Mouse (Mus musculus) C3H10T1/2 (cell line): ENCODE results near the gene Gm10801. TPM values are rescaled to one million over a fixed set of nuclear protein-coding genes. Genes with fewer than 3 reads are reported as not detected.

Source experiments
- polyA plus RNA-seq, 2 experiments: library from polyadenylated mRNA; unstranded; fragments of >200 nt; fragmentation: generic; extraction: Trizol; gene quantifications; one replicate each; pipeline ENCODE4 v1.2.1; 2012; ENCODE audit warnings: missing spikeins in 2 of 2

Gm10801 gene
- 1 to 10 TPM in 1 of 2 experiments, not detected in 1; 1.2 TPM for polyA plus RNA-seq

DNA sequence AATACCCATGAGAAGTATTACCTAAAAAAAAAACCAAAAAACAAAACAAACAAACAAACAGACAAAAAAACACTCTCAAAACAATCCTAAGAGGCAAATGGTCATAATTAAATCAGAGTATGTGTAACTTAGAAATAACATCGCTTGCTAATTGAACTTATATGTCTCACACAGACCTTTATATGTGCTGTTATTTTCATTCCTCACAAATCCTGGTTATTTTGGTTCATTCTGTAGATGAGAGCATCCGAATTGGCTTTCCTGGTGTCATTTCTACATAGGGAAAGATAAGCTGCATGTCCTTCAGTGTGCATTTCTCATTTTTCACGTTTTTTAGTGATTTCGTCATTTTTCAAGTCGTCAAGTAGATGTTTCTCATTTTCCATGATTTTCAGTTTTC is at the start of gene Gm10801:
TSS of gene Gm10801 (plus strand) at position 301 of the 400 bp plus-strand sequence.

DNA sequence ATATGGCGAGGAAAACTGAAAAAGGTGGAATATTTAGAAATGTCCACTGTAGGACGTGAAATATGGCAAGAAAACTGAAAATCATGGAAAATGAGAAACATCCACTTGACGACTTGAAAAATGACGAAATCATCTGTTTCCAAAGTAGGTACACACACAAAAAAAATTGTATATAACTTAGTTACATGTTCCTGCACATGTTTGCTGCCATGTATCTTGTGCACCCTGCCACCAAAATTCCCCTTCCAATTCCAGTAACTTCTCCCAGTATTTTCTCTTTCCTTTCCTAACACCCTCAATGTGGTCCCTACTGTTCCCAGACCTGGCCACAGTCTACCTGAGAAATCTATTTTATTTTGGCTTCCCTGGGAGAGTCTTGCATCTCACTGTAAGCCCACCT is 5.2 kb downstream of the Gm10801 start, which contains the start of gene Gm10800:
TSS of gene Gm10800 (minus strand) at position 101 of the 400 bp plus-strand sequence.

Other genes starting within 250 kb of the Gm10801 start
- gene Gm10800, start 5.1 kb downstream of the Gm10801 start, polyA plus RNA-seq = 1 to 10 TPM in 1 of 2 experiments, not detected in 1; 4.3 TPM